Mouse (Mus musculus): ENCODE measurements around the gene Nav2.

The Nav2 gene

DNA sequence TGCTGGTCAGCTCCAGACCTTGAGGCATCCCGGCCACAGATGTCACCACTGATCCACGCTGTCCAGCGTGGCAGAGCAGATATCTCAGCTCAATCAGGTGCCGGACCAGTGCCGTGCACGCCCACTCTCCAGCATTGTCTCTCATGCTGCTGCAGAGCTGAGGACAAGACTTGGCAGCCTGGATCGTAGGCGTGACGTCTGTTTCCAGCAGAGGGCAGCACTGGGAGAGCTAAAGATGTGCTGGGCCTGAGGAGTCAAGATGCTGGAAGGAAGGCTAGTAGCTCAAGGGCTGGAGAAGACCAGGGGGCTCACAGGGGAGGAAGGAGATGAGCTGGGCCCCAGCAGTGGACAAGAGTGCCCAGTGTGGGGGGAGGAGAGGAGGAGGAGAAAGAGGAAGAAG lies 341.5 kb downstream of the Nav2 start:
- DNase-seq (ENCODE audit: low read depth, low spot score): peak; percentile 76

DNA sequence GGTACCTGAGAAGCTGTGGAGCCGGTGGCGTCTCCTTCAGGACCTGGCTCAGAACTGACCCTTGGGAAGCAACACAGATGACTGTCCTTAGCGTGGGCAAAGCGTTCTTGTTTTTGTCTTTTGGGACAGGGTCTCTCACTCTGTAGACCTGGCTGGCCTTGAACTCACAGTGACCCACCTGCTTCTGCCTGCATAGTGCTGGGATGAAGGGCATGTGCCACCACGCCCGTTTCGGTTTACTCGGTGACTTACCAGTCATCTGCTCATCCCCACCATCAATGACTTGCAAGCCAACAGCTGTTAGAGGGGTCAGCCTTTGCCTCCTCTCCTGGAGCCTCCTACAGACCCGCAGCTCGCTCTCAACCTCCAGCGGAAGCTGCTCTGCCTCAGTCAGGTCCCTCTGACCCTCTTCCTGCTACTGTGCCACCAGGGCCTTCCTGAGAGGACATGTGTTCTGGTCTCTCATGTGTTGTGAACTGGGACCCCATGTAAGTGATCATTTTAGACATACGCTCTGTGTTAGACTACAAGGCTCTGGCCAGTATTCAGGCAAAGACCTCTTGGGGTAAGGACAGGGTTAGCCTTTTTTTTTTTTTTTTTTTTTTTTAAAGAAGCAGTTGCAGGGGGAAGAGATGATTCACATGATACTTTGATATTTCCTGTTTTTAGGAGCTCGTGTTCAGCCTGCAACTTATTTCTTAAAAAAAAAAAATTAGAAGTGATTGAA lies 342.2 kb downstream of the Nav2 start:
- DNase-seq (ENCODE audit: low read depth, low spot score): no peak

GRCm38 (mm10) chr7:49251308-49251638 lies 342.8 kb downstream of the Nav2 start:
- DNase-seq (ENCODE audit: low read depth, low spot score): peak; percentile 74

- no peak for DNase-seq (ENCODE audit: low read depth, low spot score)
These were observed 343.9 kb downstream of the Nav2 start for GRCm38 (mm10) chr7:49252444-49252843.

DNA sequence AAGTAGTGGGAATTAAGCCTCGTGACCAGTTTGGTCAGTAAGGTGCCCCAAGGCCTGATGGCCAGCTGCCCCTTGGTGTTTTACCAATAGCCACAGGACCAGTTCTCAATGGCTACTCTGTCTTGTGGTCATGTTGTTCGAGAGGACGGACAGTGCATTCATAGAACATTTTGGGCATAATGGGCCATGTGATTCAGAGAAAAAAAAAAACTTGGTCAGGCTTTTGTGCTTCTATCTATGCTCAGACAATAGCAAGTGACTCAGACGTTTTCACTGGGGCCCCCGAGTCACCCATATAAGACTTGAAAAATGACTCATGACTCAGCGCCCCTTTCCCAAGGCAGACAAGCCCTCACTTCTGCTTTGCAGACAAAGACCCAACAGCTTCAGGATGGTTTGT lies 344.4 kb downstream of the Nav2 start:
- no peak for DNase-seq (ENCODE audit: low read depth, low spot score)

DNA sequence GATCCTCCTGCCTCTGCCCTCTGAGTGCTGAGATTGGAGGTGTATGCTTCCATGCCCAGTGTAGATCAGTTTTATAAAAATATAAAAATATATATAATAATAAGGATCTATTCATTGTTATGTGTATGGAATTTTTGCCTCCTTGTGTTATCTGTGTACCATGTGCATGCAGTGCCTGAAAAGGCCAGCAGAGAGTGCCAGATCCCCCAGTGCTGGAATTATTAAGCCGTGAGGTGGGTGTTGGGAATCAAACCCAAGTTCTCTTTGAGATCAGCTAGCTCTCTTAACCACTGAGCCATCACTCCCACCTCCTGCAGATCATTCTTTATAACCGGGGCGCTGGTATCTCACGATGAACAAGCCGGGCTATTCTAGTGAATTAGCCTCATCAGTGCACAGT lies 346.5 kb downstream of the Nav2 start:
- no peak for DNase-seq (ENCODE audit: low read depth, low spot score)

GRCm38 (mm10) chr7:49257234-49257906 lies 348.9 kb downstream of the Nav2 start:
- DNase-seq (ENCODE audit: low read depth, low spot score): no peak

GRCm38 (mm10) chr7:49258088-49258487 lies 349.6 kb downstream of the Nav2 start:
- DNase-seq (ENCODE audit: low read depth, low spot score): no peak

DNA sequence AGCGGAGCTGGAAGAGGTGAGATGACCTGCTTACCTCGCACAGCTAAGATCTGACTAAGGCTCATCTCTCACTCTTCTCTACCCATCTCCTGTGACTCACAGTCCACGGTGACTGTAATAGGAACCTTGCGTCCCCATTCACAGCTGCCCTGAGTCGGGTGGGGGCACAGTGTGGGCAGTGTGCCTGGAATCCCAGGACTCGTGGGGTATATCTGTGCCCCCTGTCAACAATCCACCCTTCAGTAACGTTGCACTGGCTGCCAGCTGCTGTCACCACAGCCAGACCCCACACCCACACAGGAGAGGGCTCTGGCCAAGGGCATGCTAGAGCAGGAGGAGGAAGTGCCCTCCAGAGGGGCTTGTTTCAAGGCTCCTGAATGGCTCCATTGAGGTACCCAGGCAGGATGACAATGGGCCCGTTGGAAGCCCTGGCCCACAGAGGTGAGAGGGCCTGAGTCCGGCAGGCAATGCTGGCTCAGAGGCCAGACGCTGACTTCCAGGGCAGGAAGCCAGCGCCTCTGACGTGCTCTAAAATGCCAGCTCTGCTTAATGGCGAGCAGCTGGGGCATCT lies 353.5 kb downstream of the Nav2 start:
- no peak for DNase-seq (ENCODE audit: low read depth, low spot score)

- DNase-seq (ENCODE audit: low read depth, low spot score): no peak
These were observed 357.9 kb downstream of the Nav2 start for GRCm38 (mm10) chr7:49266422-49266821.

- no peak for DNase-seq (ENCODE audit: low read depth, low spot score)
These were observed 359.3 kb downstream of the Nav2 start for GRCm38 (mm10) chr7:49267621-49268325.

- DNase-seq (ENCODE audit: low read depth, low spot score): no peak
These were observed 359.9 kb downstream of the Nav2 start for GRCm38 (mm10) chr7:49268401-49268921.

GRCm38 (mm10) chr7:49270855-49271254 lies 362.3 kb downstream of the Nav2 start:
- no peak for DNase-seq (ENCODE audit: low read depth, low spot score)

DNA sequence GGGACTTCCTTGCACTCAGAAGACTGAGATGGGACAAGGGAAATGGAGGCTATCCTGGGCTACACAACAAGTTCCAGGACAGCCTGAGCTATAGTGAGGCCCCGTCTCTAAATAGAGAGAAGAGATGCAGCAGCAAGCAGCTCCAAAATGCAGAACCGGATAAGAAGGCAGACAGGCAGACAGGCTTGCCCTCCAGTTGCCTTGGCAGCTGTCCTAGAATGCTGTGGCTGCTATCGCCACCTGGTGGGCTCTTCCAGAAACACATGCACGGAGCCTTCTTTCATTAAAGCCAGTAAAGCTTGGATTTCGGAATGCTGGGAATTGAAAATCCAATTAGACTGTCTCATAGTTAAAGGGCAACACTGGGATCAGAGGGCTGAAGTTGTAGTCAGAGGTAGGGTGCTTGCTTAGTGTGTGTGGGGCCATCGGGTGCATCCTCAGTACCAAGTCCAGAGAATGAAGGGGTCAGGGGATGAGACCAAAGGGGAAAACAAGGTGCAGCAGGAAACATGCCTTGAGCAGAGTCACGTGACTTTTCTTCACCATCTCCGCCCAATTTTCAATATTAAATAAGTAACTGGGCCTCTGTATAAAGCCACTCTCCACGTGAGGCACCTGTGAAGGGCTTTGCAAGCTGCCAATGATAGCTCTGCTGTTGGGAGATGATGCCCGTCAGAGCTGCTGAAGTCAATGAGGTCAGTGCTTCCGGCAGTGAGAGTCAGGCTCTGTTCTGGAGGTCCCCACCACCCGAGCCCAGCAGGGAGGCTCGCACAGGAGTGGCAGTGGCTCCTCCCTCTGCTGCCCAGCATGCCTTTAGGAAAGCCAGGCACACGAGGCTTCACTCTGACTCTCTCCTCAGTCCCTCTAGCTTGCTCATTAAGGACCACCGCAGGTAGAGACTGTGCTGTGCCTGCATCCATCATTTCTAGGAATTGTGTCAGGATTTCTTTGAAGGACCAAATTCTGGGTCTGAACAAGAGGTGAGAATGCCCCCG lies 364.2 kb downstream of the Nav2 start:
- peak; percentile 48 for DNase-seq (ENCODE audit: low read depth, low spot score)

GRCm38 (mm10) chr7:49273907-49274656 lies 365.6 kb downstream of the Nav2 start:
- no peak for DNase-seq (ENCODE audit: low read depth, low spot score)

DNA sequence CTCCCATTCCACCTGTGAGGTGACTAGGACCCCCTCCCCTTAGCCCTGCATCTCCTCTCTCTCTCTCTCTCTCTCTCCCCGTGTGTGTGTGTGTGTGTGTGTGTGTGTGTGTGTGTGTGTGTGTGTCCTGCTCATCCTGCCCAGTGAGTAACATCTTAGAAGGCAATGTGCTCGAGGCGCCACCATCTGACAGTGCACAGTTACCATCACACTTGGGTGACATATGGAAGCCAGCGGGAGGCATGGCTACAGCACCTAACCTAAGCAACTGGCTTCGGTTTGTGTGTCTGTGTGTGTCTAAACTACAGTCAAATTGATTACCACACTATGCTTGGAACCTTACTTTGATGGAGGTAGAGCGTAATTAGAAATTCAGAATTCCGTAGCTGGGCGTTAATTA lies 366.2 kb downstream of the Nav2 start:
- DNase-seq (ENCODE audit: low read depth, low spot score): no peak

DNA sequence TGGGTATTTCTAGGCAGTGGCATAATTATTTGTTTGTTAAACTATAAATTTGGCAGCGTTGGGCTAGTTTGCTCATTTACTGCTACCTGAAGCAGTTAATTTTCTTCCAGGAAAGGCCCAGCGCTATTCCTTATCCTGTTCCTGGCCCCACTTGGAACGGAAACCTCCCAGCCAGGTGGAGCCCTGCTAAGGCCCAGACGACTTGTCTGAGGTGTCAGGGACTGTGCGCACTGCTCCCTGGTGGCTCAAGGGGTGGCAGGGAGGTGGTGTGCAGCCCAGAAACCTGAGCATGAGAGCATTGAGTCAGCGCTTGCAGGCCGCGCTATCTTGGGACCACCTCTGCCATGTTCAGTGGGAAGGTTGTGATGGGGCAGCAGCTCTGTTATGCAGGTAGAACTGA lies 367.6 kb downstream of the Nav2 start:
- no peak for DNase-seq (ENCODE audit: low read depth, low spot score)

DNA sequence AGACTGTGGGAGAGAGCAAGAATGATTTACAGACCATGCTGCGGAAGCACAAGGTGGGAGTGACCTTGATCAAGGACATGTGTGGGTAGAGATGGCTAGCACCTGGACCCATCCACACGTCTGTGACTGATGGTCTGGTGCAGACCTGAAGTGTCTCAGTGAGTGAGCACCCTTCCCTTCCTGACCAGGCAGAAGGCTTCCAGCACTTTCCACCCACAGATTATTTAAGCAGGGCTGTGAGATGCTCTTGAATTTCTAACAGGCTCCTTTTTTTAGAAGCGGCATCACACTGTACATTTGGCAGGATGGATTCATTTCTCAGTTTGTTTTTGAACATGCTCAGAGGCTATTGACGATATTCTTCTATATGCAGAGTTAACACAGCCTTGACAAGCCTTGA lies 369.2 kb downstream of the Nav2 start:
- DNase-seq (ENCODE audit: low read depth, low spot score): no peak

GRCm38 (mm10) chr7:49278531-49278930 lies 370.0 kb downstream of the Nav2 start:
- no peak for DNase-seq (ENCODE audit: low read depth, low spot score)

DNA sequence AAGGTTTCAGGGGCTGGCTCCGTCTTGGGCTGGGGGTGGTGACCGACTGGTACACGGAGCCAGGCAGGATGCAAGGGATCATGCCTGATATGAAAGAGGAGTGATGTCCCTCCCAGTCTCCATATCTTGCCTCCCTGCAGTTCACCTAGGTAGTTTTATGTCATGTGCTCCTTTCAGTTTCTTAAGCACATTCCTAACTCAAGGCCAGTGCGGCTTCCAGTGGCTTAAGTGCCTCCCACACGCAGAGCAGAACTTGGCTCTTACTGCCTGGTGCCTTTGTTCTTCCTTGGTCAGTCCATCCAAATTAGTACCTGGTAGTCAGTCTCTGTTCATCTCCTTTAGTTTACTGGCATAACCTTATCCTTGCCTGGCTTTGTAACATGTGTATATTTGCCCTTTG lies 371.9 kb downstream of the Nav2 start:
- DNase-seq (ENCODE audit: low read depth, low spot score): no peak
